Mouse (Mus musculus) bone marrow, adult 2 months (tissue): Measurements from ENCODE around the gene Slc5a6.

ENCODE experiments used
- CTCF ChIP-seq: fragments of 200-500 bp; IDR thresholded peaks from 2 replicates; pipeline ENCODE4 v1.5.1; 2011; ENCODE audit warnings: low read length, control low read depth; ENCODE audit not compliant: control insufficient read depth, insufficient read depth
- POLR2A ChIP-seq: fragments of 200-500 bp; IDR thresholded peaks from 2 replicates; pipeline ENCODE4 v1.6.1; 2011; ENCODE audit warnings: low read depth, mild to moderate bottlenecking, control low read depth, low read length, borderline replicate concordance; ENCODE audit not compliant: control insufficient read depth

DNA sequence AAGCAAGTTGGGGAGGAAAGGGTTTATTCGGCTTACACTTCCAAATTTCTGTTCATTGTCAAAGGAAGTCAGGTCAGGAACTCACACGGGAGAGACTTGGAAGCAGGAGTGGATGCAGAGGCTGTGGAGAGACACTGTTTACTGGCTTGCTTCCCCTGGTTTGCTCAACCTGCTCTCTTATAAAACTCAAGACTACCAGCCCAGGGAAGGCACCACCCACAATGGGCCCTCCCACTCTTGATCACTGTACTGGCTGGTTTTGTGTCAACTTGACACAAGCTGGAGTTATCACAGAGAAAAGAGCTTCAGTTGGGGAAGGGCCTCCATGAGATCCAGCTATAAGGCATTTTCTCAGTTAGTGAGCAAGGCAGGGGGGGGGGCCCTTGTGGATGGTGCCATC, 22.3 kb upstream of the Slc5a6 start:
- TF ChIP-seq CTCF (no peak), POLR2A (no peak)
